Mouse (Mus musculus): ENCODE results near the gene Rph3a.
"Not testable (repeated sequence)": the region's sequence is repeated elsewhere in the genome, so short reads cannot be mapped to it uniquely, and the experiment has no call there.

Rph3a gene

GRCm38 (mm10) chr5:120974522-120974921 is 35.4 kb downstream of the Rph3a start:
- DNase-seq (ENCODE audit: low spot score in 2 of 2): no peak

DNA sequence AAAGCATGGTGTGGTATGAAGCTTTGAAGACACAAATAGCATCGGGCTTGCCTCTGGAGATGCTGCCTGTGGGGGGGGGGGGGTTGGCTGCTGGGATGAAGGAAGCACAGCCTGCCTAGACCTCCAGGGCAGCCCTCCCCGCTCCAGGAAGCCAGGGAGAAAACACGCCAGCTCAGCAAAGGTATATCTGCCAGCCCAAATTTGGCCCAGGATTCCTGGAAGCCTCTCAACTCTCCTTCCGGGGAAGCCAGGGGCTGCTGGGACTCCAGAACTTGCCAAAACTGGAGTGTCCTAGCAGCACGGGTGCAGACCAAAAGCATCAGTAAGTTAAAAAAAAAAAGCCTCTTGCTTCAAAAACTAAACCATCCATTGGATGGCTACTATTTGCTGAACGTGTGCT is 37.6 kb downstream of the Rph3a start:
- no peak for DNase-seq (ENCODE audit: low spot score in 2 of 2)

DNA sequence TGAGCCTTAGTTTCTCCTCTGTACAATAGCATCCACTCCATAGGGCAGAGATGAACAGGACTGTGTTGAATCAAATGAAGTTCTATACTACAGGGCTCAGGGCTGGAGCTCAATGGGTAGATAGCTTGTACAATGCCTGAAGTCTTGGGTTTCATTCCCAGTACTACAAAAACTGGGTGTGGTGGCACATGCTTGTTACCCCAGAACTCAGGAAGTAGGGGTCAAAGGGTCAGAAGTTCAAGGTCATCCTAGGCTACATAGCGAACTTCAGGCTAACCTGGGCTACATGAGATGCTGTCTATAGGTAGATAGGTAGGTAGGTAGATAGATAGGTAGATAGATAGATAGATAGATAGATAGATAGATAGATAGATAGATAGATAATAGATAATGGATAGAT is 38.6 kb downstream of the Rph3a start:
- DNase-seq (ENCODE audit: low spot score in 2 of 2): no peak

DNA sequence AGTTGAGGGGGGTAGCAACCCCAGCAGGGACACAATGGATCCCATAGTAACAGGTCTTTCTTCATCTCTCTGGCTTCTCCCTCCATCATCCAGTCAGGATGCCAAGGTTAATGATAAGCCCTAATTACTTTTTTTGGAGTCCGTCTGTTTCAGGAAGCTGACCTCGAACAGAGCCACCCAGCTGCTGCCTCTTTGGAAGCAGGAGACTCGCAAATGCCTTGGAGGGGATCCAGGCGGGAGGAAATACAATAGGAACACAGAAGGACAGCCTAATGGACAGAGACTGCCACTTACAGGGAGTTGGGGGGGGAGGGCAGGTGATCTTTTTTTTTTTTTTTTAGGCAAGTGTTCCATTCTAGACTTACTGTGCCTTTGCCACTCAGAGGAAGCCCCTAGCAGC is 40.2 kb downstream of the Rph3a start:
- no peak for DNase-seq (ENCODE audit: low spot score in 2 of 2)

DNA sequence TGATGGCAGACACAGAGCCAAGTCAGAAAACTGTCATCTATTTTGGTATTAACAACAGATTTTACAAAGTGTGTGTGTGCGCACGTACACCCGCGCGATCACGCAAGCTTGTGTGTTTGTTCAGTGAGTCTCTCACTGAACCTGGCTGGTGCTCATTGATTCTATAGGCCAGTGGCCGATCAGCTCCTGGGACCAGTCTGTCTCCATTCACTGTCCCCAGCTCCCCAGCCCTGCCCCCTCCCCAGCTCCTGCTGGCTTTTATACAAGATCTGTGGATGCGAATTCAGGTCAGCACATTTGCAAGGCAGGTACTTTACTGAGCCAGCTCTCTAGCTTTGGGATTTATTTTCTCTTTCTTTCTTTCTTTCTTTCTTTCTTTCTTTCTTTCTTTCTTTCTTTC is 41.1 kb downstream of the Rph3a start:
- DNase-seq (ENCODE audit: low spot score in 2 of 2): no peak

DNA sequence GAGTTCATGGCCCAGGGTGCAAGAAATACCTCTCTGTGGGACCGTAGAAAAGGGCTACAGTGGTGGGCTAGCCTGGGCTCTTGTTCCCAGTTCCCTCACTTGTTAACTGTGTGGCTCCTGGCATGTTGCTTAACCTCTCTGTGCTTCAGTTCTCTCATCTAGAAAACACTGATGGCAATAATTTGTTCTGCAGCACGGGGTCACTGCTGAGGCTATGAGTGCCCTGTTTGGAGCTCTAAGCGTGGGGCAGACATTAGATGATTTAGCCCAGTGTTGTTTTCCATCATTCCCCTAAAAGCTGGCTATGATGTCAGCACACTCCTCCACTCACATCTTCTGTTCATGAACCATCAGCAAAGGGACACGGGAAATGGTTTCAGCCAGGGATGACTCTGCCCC is 41.8 kb downstream of the Rph3a start:
- no peak for DNase-seq (ENCODE audit: low spot score in 2 of 2)

DNA sequence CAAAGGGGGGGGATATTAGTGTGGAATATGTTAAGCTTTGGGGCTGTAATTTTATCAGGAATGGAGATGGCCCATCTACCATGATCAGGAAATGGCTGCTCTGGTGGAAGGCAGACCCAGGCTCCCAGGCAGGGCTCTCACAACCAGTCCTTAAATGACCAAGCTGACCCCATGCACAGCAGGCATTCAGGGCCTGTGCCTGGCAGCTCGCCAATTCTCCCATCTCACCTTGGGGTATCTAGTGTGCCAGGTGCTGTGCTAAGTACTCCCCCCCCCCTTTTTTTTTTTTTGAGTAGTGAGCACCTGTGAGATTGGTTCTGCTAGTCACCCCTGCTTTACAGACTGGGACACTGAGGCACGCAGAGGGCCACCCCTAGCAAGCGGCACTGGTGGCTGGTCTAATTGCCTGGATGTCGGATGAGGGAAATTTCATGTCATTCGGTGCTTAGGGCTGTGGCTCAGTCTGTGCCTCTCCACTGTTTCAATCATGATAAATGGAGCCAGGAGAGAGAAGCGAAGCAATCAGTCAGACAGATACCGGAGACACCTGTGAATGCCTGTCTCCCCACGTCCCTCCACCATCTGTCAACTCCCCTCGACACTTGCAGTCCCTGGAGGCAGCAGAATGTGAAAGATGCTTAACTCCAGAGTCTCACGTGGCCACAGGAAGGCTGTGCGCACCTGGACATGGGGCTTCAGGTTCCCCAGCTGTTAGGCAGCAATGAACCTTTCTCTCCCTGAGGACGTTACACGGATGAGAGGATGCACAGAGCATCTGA is 42.3 kb downstream of the Rph3a start:
- no peak for DNase-seq (ENCODE audit: low spot score in 2 of 2)

DNA sequence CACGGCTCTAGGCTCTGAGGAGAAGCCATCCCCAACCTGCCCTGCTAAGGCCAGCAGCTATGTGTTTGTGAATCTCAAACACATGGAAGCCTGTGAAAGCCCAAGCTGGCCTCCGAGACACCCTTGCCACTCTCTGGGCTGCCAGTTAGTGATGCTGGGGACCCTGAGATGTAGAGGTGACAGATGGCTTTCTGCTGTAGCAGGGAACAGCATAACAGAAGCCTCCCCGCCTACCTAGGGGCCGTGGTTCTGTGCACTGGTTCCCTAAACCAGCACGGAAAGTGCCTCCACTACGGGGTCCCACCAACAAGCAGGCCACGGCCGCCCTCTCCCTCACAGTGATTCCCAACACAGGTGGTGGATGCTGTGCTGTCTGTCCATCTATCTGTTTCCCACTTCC is 43.0 kb downstream of the Rph3a start:
- DNase-seq (ENCODE audit: low spot score in 2 of 2): no peak

DNA sequence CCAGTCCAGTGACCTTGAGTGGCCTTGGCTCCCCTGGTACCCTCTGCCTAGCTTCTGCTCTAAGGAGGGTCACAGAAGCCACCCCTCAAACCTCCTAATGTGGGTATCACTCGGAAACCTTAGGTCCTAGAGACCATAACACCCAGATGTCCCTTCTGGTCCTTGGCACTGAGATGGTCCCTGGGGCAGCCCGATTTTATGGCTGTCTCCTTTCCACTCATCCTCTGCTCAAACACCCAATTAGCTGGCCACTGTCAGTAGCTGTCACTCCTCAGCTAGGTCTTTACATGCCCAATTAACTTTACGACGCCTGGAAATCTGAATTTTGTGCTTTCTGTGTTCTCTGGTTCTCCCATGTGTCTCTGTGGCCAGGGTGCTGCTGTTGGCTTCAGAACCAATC is 43.7 kb downstream of the Rph3a start:
- DNase-seq (ENCODE audit: low spot score in 2 of 2): no peak

GRCm38 (mm10) chr5:120961004-120961403 is 48.9 kb downstream of the Rph3a start:
- DNase-seq (ENCODE audit: low spot score in 2 of 2): no peak

DNA sequence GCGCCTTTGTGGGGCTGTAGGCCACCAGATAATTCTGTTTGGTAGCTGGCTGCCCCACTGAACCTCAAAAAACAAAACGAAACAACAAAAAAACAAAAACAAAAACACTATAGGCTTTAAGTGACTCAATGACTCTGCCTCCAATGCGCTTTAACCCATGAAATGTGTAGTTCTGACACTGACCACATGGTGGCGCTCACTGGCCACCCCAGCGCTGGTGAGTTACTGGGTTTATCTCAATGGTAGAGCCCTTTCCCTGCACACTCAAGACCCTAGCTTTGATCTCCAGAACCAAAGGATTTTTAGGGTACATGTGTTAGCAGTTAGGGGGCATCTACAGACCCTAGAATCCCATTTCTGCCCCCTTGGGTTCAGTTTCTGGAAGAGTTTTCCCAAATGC is 55.9 kb downstream of the Rph3a start:
- DNase-seq (ENCODE audit: low spot score in 2 of 2): peak in 1 of 2 experiments; percentile 58

GRCm38 (mm10) chr5:120952242-120952770 is 57.6 kb downstream of the Rph3a start:
- no peak for DNase-seq (ENCODE audit: low spot score in 2 of 2)

DNA sequence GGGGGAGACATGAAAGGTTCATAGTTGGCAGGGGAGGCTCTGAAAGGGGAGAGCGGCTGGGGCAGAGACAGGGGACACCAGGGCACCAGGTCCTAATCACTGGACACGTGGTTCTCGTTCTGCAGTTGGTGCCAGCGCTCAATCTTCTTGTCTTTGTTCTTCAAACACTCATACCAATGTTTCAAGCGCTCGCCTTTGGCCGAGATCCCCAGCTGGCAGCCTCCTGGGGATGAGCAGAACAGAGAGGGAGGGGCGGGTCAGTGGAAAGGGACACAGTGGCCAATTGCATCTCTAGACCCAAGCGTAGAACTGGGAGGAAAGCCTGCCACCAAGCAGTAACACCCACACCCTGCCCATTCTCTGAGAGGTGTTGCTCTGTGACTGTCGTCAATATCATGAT is 67.8 kb downstream of the Rph3a start:
- no peak for DNase-seq (ENCODE audit: low spot score in 2 of 2)

- no peak for DNase-seq (ENCODE audit: low spot score in 2 of 2)
These were observed 71.3 kb downstream of the Rph3a start for GRCm38 (mm10) chr5:120938586-120938985.

DNA sequence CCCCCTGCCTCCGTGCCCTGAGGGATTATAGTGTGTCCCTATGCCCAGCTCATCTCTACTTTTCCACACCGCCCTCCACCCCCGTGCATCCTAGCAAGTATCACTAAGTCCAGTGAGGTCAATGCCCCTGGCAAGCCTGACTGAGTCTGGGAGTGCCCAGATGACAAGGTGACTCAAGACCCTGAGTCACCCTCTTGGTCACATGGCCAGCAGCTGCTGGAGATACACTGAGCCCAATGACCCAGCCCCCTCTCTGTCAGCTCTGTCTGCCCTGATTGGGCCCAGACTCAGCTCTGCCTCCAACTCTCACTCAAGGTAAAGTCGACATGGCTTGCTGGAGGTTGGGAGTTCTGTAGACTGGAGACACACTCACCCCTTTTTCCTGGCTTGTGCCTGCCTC is 72.1 kb downstream of the Rph3a start:
- DNase-seq (ENCODE audit: low spot score in 2 of 2): no peak

DNA sequence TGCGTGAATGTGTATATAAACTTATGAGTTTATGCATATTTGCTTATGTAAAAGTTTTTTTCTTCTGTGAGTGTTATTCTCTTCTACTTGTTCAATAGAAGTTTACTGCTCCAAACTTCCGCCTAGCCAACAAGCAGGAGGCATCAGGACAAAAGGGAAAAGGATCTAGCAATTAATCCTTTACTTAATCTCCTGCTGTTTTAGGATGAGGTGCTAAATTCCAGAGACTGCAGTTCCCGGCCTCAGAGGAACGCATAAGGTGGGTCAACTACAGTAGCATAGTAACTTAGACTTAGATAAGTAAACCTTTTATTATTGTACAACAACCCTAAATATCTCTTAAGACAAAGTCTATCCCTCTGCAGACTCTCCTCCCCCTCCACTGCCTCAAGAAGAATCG is 75.9 kb downstream of the Rph3a start:
- DNase-seq (ENCODE audit: low spot score in 2 of 2): no peak

DNA sequence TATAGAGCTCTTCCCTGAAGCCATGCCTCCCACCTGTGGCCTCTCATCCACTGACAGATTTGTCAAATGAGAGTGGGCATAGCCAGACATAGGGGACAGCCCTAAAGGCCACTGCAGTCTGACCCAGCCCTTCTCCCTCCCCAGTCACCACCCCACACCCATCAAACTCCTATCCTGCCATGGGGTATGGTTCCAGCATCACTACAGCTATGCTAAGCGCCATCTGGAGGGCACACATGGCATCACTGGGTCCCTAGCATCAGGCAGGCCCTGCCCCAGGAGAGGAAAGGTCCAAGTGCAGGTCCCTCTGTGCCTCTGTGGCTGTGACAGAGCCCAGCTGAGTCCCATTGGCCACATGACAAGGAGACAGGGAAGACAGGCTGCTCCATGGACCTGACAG is 82.9 kb downstream of the Rph3a start:
- no peak for DNase-seq (ENCODE audit: low spot score in 2 of 2)

DNA sequence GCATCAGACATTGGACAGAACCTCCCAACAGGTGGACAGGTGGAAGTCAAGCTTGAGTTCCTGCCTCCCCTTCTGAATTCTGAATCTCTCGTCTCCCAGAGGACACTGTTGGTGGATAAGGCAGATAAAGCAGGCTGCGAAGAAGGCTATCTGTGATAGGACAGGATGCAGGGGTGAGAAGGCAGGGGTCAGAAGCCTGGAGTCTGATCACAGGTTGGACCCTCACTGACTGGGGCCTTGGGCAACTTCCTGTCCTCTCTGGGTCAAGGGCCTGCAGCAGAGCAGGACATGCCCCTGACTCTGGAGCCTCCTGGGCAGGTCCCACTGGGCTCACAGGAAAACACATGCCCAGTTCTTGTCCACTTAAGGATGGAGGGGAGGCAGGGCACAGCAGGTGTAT is 83.6 kb downstream of the Rph3a start:
- DNase-seq (ENCODE audit: low spot score in 2 of 2): not testable (repeated sequence)

GRCm38 (mm10) chr5:120924520-120924919 is 85.4 kb downstream of the Rph3a start:
- DNase-seq (ENCODE audit: low spot score in 2 of 2): not testable (repeated sequence)

DNA sequence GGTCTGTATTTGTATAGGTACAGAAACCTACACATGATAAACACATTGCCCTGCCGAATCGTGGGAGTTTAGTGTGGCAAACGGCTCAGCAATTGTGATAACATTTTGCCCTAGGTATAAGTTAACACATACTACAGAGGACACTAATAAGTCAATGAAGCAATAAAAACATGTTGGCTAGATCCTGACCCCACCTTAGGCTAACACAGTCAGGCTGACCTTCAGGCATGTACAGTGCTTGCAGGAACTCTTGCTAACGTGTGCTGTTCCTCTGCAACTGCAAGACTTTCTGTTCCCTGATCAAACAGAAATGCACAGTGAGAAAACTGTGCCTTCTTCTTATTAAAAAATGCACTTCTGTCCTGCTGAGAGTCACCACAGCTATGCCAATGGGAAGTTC is 85.9 kb downstream of the Rph3a start:
- DNase-seq (ENCODE audit: low spot score in 2 of 2): no peak

GRCm38 (mm10) chr5:120920296-120920695 is 89.6 kb downstream of the Rph3a start:
- no peak for DNase-seq (ENCODE audit: low spot score in 2 of 2)

DNA sequence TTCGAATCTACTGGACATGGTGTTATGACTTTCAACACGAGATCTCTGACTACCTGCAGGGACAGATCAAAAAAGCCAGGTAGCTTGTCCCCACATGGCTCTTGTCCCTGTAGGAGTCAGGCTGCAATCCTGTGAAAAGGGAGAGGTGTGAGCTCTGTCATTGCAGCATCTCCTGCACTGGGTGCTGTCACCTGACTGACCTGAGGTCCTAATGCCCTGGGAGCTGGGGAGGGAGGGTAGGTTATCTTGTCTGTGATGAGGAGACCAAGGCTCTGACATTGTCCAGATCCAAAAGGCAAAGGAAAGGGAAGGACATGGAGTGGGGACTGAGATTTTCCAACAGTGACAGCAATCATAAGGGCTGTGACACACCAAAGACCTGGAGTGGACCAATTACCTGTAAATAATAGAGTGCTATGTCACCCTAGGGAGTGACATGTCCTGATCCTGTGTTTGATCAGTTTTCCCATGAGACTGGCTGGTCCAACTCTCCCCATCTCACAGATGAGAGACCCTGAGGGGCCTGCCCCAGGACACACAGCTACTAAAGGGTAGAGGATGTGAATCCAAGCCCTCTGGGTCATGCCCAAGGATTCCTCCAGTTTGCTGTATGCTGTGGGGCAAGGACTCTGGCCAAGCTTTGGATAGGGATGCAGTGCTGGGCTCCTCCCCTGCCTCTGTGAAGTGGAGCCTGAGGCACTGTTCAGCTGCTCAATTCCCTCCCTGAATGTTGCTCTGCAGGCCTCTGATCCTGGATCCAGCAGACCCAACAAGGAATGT is 90.5 kb downstream of the Rph3a start:
- DNase-seq (ENCODE audit: low spot score in 2 of 2): not testable (repeated sequence)

DNA sequence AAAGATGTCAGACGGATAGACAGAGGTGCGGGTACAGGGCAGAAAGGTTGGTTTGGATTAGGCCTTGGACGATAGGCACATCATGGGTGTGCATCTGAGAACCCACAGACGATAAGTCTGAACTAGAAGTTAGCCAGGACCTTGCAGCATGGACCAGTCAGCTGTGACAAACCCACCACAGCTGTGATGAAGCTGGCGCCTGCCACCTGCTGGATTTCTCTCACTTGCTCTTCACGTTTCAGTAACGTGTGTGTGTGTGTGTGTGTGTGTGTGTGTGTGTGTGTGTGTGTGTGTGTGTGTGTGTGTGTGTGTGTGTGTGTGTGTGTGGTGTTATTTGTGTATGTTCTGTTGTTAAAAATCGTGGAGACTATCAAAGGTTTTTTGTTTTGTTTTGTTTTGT is 95.7 kb downstream of the Rph3a start, which contains the start of gene Oas1d:
Gene Oas1d (plus strand): TSS at position 333 of the 400 bp plus-strand sequence.
- DNase-seq (ENCODE audit: low spot score in 2 of 2): not testable (repeated sequence)
